Mouse (Mus musculus) WW6 (cell line): ENCODE measurements at regions not wholly inside any gene's neighbourhood (a gene's known extent, or its start where the extent isn't known, plus 50 kb on each side); places are given as distances from the start of the nearest gene placed in this dataset.

Experiments
- DNase-seq: peaks from one replicate; pipeline ENCODE4 v3.0.0-alpha.2; 2013; ENCODE audit warnings: low read depth, low spot score

DNA sequence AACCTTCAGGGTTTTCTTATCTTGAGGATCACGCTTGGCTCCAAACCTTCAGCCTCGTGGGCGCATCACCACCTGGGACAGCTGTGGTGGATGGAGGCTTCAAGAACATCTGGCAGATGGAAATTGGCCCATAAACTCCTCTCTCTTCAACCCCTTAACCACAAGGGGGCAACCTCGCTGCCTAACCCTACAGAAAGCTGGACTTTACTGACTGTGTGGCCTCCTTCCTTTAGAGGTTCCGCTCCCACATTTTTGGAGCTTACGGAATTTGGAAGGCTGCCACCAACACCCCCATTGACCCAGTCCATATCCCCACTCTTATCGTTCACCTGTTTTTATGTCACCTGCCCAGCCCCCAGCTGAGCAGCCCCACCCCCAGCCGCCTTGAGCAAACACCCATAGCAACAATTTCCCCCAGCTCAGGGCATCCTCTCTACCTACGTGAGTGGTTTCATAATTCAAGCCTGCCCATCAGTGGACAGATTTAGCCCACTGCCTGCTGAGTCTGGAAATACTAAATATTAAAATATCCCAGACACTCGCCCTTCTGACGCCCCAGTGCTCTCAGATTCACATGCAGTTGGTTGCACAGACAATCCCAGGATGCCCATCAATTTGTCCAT lies 167.0 kb upstream of the Slc22a22 start:
- DNase-seq: no peak

GRCm38 (mm10) chr15:57639115-57639514 lies 161.7 kb upstream of the Slc22a22 start:
- DNase-seq: no peak

DNA sequence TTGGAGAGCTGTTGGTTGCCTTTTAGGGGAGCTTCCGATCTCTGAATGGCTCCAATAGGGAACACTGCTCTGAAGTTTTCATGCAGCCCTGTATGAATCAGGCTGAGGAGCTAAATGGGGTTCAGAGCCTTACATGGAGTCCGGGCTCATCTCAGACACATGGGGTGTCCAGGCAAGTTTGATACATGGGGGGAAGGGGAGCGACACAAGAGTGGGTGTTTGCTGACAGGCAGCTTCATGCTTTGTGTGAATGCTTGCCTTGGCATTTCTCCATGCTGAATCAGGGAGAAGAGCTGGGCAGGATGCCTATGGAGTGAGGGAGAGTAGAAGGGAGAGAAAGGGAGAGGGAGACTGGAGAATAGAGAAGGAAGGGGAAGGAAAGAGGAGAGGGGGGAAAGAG lies 155.6 kb upstream of the Slc22a22 start:
- DNase-seq: no peak

GRCm38 (mm10) chr15:57632537-57632936 lies 155.1 kb upstream of the Slc22a22 start:
- DNase-seq: no peak

DNA sequence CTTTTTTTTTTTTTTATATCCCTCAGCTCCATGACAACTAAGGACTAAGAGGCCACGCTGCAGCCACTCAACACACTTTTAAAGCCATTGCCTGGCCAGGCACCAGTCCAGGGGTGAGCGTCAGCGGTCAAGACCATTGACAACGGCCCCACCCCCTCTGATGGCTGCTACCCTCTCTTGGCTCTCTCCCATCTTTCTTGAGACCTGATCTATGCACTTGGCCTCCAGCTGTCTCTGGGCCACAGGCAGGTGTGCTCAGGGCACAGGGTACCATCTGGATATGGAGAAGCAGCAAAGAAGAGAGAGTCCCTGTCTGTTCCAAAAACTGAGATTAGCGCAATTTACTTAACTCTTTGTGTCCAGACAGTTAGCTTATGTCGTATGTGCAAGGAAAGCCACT lies 141.0 kb upstream of the Slc22a22 start:
- DNase-seq: no peak

GRCm38 (mm10) chr15:57616880-57617391 lies 139.5 kb upstream of the Slc22a22 start:
- DNase-seq: peak; percentile 29

DNA sequence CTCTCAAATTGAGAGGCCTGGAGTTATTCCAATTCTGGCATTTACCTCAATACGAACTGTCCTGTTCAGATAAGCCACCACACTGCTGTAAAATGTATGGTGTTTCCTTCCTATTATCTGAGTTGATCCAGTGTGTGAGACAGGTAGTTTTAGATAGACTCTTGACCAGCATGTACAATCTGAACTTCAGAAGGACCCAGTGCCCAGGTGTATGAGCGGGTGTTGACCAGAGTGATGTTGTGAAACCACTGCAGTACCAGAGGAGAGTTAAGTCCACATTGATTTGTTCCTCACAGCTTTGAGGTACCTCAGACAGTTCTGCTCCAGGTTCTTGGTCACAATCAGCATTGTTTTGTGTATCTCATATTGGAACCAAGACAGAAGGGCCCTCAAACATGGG lies 132.6 kb upstream of the Slc22a22 start:
- DNase-seq: no peak

- no peak for DNase-seq
These were observed 131.1 kb upstream of the Slc22a22 start for GRCm38 (mm10) chr15:57608519-57608918.

DNA sequence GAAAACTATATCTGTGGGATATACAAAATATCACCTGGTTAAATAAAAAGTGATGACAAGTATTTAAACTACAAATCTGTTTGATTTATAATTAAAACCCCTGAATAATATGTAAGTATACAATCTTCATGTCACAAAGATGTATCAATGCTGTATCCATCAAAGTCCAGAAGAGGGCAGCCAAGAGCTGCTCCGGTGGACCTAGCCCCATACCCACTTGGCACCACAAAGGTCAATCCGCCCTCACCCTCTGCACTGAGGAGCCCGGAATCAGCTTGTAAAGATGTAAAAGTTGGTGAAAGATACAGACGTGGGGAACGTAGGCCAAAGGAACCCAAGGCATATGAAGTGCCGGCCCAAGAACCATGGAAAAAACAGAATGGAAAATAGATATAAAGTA lies 123.1 kb upstream of the Slc22a22 start:
- DNase-seq: no peak

- no peak for DNase-seq
These were observed 116.0 kb upstream of the Slc22a22 start for GRCm38 (mm10) chr15:57593326-57594004.

DNA sequence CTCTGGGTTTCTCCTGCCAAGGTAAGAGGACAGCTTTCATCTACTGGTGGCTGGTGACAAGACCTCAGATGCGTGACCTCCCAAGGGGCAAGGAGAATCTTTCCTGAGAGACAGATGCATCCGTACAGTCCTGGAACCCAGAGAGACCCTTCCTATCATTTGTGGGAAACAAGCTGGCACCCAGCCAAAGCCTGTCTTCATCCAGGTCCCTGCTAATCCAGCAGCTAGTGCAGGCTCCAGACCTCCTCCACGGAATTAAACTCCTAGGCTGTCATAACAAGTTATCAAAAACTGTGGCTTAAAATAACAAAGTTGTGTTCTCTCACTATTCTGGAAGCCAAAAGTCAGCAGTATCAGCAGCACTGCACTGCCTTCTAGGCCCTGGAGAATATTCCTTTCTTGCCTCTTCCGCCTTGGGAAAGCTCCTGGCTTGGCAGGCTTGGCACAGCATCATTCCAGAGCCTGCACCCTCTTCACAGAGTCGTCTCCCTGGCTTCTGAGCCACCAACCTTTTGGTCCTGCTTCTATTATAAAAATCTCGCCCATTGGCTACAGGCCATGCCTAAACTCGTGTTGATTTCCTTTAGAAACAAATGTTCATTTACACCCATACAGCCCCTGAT lies 113.3 kb upstream of the Slc22a22 start:
- DNase-seq: no peak

- DNase-seq: no peak
These were observed 112.3 kb upstream of the Slc22a22 start for GRCm38 (mm10) chr15:57589404-57590377.

GRCm38 (mm10) chr15:57585411-57585810 lies 108.0 kb upstream of the Slc22a22 start:
- DNase-seq: no peak

GRCm38 (mm10) chr15:57584498-57584897 lies 107.1 kb upstream of the Slc22a22 start:
- DNase-seq: no peak

GRCm38 (mm10) chr15:57581266-57581665 lies 103.8 kb upstream of the Slc22a22 start:
- no peak for DNase-seq

GRCm38 (mm10) chr15:57578794-57579193 lies 101.4 kb upstream of the Slc22a22 start:
- no peak for DNase-seq

DNA sequence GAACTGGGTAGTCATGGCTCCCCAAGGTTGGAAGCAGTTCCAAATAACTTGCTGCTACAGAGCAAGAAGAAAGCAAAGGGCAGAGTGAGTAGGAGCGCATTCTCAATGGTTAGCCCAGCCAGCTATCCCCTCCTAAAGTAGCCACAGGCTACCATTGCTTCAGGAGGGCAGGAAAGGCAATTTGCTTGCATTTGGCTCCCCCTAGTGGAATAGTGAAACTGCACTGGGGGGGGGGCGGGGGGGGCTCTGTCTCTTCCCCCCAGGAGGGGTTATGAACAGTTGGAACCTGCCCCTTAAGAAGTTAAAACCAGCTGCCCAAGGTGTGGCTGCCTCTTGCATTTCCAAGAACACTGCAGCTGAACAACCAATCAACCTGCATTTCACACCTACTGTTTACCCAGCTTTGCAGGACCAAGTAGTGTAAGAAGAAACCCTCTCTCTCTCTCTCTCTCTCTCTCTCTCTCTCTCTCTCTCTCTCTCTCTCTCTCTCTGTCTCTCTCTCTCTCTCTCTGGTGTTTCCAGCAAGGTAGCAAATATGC lies 96.7 kb upstream of the Slc22a22 start:
- DNase-seq: no peak

DNA sequence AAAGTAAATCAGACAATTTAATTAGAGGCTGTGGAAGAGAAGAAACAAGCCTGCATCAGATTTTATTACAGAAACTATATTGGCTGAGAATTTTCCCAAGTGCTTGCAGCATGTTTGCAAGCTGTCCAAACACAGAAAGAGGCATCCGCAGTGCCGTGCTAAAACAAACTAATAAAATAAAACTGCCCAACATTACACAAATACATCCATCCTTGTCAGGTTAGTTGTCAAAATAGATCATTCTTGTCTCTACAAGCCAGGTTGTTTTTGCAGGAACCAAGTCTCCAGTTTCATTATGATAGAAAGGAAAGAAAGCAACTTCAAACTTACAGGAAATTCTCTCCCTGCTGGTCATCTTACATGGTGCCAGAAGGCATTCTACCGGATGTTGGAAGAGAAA lies 95.0 kb upstream of the Slc22a22 start:
- DNase-seq: no peak

DNA sequence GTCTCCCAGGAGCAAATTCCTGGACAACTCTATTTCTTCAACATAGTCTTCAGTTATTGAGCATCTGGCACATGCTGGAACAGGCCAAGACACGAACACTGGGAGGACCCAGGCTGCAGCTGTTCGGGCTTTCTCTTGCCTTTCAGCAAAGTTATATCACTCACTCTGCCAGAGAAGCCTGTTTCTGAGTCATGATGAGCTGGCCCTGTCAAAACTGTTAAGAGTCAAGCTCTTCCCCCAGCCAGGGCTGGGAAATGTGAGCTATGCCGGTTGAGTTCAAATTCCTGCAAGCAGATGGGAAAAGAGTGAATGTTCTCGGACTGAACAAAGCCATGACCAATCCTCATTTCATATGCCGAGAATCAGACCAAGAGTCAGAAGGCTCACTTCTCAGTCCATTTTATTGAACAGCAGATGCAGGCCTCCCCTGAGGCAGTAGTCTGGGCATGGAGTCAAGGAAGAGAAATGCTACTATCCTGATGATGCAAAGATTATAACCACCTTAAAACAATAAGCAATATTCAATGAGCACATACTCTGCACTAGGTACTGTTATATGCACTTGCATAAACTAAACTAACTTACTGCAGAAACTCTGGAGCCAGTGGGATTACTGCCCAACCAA lies 90.7 kb upstream of the Slc22a22 start:
- DNase-seq: no peak

GRCm38 (mm10) chr15:57547154-57547553 lies 69.7 kb upstream of the Slc22a22 start:
- DNase-seq: no peak

GRCm38 (mm10) chr15:57545141-57545540 lies 67.7 kb upstream of the Slc22a22 start:
- DNase-seq: no peak
